Mouse (Mus musculus) gastrocnemius, adult 2 months (tissue): ENCODE results near the gene Iqcc. TPM values are rescaled to one million over a fixed set of nuclear protein-coding genes. Genes with fewer than 3 reads are reported as not detected.

Experiments used
- DNase-seq: peaks from one replicate; pipeline ENCODE4 v3.0.0; 2022
- H3K27ac ChIP-seq: fragments of 200-600 bp; 2 replicates; pipeline ENCODE4 v1.8.1; 2022; ENCODE audit warnings: mild to moderate bottlenecking
- H3K4me3 ChIP-seq: fragments of 200-600 bp; 2 replicates; pipeline ENCODE4 v1.8.1; 2022; ENCODE audit warnings: mild to moderate bottlenecking, moderate library complexity
- CTCF ChIP-seq: fragments of 200-600 bp; IDR thresholded peaks from 2 replicates; pipeline ENCODE4 v1.8.1; 2022; ENCODE audit warnings: antibody characterized with exemption, mild to moderate bottlenecking, moderate library complexity
- intact Hi-C: fragments of 180-260 bp; cut with DNase I; formaldehyde crosslinking; loops from one replicate; pipeline ENCODE4 v1.15.1; 2025
- total RNA-seq, 2 experiments: library from RNA; stranded (reverse); gene quantifications; 2 replicates each; pipeline ENCODE4 v1.2.3; 2021

The Iqcc gene
- total RNA-seq, 2 experiments from 2014 or later: 9.0 to 10.8 TPM

- intact Hi-C loops: no loop called here
- no peak overlapping the region for H3K4me3 ChIP-seq
- no peak for DNase-seq
- no peak for TF ChIP-seq CTCF
- H3K27ac ChIP-seq: no peak overlapping the region
Measured at GRCm38 (mm10) chr4:129631867-129632266, 13.0 kb upstream of the Iqcc start.

- Histone ChIP-seq H3K4me3 (no peak overlapping the region), H3K27ac (no peak overlapping the region)
- TF ChIP-seq CTCF: no peak
- DNase-seq: no peak
- intact Hi-C loops: no loop called here
Measured at GRCm38 (mm10) chr4:129630944-129631343, 12.0 kb upstream of the Iqcc start.

- Histone ChIP-seq H3K27ac (no peak overlapping the region), H3K4me3 (no peak overlapping the region)
- no peak for TF ChIP-seq CTCF
- no peak for DNase-seq
- intact Hi-C loops: no loop called here
Measured at GRCm38 (mm10) chr4:129626035-129626434, 7.1 kb upstream of the Iqcc start.

- H3K27ac ChIP-seq: peak overlapping the region; percentile 96
- DNase-seq: no peak
Measured at GRCm38 (mm10) chr4:129625496-129625895, 6.6 kb upstream of the Iqcc start.

DNA sequence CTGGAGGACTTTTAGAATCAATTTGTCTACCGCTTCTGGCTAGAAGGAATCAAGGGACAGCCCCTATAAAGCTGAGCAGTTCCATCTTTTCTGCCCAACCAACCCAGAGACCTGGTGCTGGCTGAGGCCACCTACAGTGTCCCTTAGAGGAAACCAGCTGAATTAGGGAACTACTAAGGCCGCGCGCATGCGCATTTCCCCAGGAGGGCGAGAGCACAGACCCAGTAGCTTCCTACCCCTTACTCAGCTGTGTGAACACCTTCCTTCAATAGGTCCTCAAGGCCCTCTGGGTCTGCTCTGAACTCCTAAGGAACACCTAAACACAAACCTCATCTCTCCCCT, 6.1 kb upstream of the Iqcc start:
- Histone ChIP-seq H3K27ac (peak overlapping the region; percentile 96), H3K4me3 (peak overlapping the region; percentile 86)
- no peak for TF ChIP-seq CTCF
- intact Hi-C loops: loop anchor here (2.0 kb wide), 1 partner anchor 16 kb away; the partner anchor contains the start of gene Txlna
- peak; percentile 60 for DNase-seq

More at GRCm38 (mm10) chr4:129625496-129625895, 6.6 kb upstream of the Iqcc start:
- intact Hi-C loops: loop anchor here (2.0 kb wide), 1 partner anchor 15 kb away; the partner anchor contains the start of gene Txlna
- H3K4me3 ChIP-seq: no peak overlapping the region
- TF ChIP-seq CTCF: no peak

DNA sequence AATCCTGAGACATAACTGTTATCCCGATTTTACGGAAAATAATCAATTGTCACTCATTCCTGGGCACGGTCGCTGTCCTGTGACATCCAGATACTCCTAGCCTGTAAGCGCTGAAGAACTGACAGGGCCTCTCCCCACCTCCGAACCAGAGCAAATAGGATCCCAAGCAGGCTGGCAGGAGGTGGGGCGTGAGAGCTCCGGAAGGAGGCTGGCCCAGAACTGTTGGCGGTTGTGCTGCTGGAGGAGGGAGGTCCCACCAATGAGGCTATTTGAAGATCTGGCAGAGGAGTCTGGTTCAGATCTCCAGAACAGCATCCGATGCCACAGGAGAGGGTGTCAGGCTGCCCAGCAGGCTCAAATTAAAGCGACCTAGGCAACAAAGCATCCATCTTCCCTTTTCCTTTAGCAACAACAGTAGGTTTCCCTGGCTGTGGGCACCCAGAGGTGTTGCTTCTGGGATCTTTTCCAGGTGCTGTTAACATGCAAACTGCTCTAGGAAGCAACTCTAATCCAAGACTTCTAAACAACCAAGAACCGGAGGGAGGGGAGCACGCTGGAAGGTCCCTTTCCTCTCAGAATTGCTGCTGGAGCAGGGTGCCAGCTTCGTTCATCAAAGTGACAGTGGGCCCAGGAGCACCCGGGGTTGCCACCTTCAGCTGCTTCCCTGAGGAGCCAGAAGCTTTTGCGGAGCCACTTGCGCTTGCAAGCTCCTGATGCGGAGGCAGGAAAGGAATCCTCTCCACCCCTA, 5.6 kb upstream of the Iqcc start:
- H3K27ac ChIP-seq: peak overlapping the region; percentile 96
- TF ChIP-seq CTCF: no peak
- peak overlapping the region; percentile 86 for H3K4me3 ChIP-seq
- intact Hi-C loops: loop anchor here (2.0 kb wide), 1 partner anchor 16 kb away; the partner anchor contains the start of gene Txlna
- DNase-seq: peak; percentile 92

- DNase-seq: peak; percentile 57
- Histone ChIP-seq H3K27ac (peak within 1 kb of the TSS; percentile 96), H3K4me3 (peak within 1 kb of the TSS; percentile 86)
- intact Hi-C loops: loop anchor here (2.0 kb wide), 1 partner anchor 17 kb away; the partner anchor contains the start of gene Txlna
- no peak for TF ChIP-seq CTCF
Measured at GRCm38 (mm10) chr4:129623681-129624091, 4.8 kb upstream of the Iqcc start, which contains the start of gene Ccdc28b. Gene Ccdc28b, minus strand, starts transcription at chr4:129623947.

DNA sequence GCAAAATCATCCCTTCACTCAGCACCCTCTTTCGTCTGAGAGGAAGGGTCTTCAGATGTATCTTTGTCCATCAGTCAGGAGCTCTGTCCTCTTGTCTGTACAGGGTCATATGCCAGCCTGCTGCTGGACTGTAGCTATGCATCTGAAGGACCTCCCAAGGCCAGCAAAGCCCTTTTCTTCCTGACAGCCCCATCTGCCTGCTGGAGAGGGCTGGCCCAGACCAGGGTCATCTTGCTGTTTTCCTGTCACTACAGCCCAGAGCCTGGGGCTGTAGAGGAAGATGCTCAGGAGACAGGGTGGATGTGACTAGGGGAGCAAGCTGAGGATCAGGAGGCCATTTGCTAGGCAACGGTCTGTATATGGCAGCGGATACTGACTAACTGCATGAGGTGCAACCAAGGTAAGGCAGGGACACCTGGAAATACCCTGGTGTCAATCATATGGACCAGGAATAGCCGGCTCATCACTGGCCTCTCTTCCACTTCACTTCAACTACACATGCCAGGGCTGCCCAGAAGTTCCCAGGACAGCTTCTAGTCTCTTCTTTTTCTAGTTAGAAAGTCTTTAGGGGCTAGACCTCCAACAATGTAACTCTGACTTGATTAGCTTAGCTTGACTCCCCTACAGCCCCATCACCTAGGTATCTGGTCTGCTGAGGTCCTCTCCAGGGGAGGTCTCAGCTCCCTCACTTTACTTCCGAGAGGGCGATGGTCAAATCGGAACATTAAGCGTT, 4.1 kb upstream of the Iqcc start:
- DNase-seq: no peak
- no peak for TF ChIP-seq CTCF
- Histone ChIP-seq H3K4me3 (peak overlapping the region; percentile 86), H3K27ac (peak overlapping the region; percentile 96)
- intact Hi-C loops: no loop called here

- Histone ChIP-seq H3K4me3 (peak overlapping the region; percentile 86), H3K27ac (peak overlapping the region; percentile 96)
Measured at GRCm38 (mm10) chr4:129622120-129622802, 3.4 kb upstream of the Iqcc start.

DNA sequence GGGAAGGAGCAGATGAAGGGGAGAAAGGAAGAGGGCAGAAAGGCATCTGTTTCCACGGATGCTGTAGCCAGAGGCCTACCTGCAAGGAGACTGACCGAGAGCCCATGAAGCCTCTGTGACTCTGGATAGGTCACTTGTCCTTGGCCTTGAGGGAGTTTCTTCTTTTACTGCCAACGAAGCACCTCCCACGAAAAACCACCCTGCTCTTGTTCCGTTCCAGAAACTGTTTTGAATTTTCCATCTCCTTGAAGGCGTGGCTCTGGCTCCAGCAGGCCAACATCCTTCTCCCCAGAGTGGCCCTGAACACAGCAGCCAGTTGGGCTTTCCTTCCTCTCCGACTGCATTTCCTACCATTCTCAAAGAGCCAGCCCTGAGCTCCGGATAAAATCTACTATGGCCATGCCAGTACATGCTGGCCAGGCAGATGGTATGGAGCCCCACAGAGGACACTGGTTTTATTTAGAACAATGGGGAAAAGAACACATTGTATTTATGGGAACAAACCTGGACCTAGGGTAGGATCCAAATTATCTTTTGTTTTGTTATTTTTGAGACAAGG, 2.5 kb upstream of the Iqcc start:
- peak overlapping the region; percentile 86 for H3K4me3 ChIP-seq

More at GRCm38 (mm10) chr4:129622120-129622802, 3.4 kb upstream of the Iqcc start:
- intact Hi-C loops: no loop called here
- no peak for DNase-seq
- TF ChIP-seq CTCF: no peak

DNA sequence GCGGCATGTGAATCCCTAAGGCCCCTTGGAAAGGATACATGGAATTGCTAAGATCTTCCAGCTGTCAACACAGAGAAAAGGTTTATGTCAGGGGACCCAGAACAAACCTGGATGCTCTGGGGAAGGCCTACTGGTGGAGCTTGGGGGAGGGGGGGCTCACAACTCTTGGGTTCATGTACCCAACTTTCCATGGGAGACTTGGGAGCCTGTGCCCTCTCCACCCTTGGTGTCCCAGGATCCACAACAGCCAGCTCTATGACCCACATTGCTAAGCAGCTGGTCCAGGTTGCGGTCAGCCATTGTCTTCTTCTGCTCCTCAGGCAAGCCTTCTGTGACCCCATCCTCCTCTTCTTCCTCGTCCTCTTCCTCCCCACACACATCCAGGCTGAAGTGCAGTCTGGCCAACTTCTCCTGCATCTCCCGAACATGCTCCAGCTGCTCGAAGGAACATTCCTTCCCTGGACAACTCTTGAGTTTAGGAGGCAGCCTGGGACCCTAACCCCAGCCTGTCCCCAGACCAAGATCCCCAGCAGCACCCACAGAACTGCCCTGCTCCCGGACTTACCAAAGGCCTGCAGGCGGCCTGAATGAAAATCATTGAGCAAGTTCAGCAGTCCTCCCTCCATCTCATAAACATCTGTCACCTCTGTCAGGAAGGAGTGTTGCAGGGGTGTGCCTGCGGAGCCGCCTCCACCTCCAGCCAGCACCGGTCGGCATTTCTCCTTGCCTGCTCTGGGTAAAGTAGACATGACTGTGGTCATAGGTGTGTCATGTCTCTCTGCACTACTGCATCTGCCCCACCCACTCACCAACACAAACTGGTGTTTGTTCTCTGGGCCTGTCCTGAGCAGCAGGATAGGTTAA, 1.8 kb upstream of the Iqcc start:
- peak overlapping the region; percentile 96 for H3K27ac ChIP-seq
- intact Hi-C loops: no loop called here
- no peak for DNase-seq
- TF ChIP-seq CTCF: no peak
- H3K4me3 ChIP-seq: peak overlapping the region; percentile 86

More for the DNA sequence above, 2.5 kb upstream of the Iqcc start:
- no peak for TF ChIP-seq CTCF
- DNase-seq: peak; percentile 60
- H3K27ac ChIP-seq: peak overlapping the region; percentile 96
- intact Hi-C loops: no loop called here
